Mouse (Mus musculus): ENCODE measurements around the gene 4921539E11Rik. TPM values are rescaled to one million over a fixed set of nuclear protein-coding genes. Genes with fewer than 3 reads are reported as not detected.

The 4921539E11Rik gene
- total RNA-seq (2021) = not detected
- long read RNA-seq, experiment 1, partial matches to known transcripts = 0 of 1 reads
- long read RNA-seq, experiment 1, other reads (novel, unspliced or antisense) = 1 of 1 reads
- long read RNA-seq, experiment 2 = 0 reads

DNA sequence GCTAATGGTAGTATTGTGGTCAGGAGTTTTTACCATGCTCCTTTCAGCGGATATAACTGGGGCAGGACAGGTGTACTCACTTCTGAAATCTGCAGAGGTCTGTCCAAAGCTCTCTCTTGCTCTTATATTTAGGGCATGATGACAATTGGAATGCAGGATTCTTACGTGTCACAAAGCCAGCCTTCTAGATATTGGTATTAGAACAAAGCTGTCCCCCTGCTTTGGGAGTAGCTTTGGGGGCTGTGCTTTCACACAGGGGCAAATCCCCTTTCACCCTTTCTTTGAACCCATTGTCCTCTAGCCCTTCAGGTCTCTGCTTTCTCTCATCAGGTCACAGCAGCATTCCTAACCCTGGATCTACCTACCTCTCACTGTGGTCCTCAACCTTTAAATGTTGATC is at the start of gene 4921539E11Rik:
Gene 4921539E11Rik (minus strand): TSS at position 101 of the 400 bp plus-strand sequence.
- no peak for DNase-seq (ENCODE audit: low spot score in 2 of 2)

GRCm38 (mm10) chr4:103335134-103335533 is 44.5 kb upstream of the 4921539E11Rik start:
- DNase-seq (ENCODE audit: low spot score in 2 of 2) = no peak

- no peak for DNase-seq (ENCODE audit: low spot score in 2 of 2)
Measured at GRCm38 (mm10) chr4:103329348-103329747, 38.7 kb upstream of the 4921539E11Rik start.

- DNase-seq (ENCODE audit: low spot score in 2 of 2) = no peak
Measured at GRCm38 (mm10) chr4:103326994-103327393, 36.3 kb upstream of the 4921539E11Rik start.

- DNase-seq (ENCODE audit: low spot score in 2 of 2) = no peak
Measured at GRCm38 (mm10) chr4:103324688-103325451, 34.2 kb upstream of the 4921539E11Rik start.

- DNase-seq (ENCODE audit: low spot score in 2 of 2) = no peak
Measured at GRCm38 (mm10) chr4:103321461-103321860, 30.8 kb upstream of the 4921539E11Rik start.

- no peak for DNase-seq (ENCODE audit: low spot score in 2 of 2)
Measured at GRCm38 (mm10) chr4:103315861-103316260, 25.2 kb upstream of the 4921539E11Rik start.

DNA sequence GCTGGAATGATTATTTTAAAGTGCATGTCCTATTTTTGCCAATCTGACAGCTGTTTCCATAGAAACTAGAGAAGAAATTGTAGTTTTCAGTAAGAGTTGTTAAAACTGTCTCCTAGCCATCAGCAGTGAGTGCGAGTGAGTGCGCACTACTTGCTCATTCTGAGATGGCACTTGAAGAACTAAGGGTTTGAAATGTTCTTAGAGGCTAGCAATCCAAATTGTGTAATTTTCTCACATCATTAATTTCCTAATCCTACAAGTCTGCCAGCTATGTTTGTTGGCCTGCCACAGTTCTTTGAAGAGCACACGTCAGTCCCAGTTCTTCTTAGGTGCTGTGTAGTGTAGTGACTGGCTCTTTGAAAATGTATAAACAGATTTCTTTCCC is 23.9 kb upstream of the 4921539E11Rik start:
- DNase-seq (ENCODE audit: low spot score in 2 of 2) = no peak

DNA sequence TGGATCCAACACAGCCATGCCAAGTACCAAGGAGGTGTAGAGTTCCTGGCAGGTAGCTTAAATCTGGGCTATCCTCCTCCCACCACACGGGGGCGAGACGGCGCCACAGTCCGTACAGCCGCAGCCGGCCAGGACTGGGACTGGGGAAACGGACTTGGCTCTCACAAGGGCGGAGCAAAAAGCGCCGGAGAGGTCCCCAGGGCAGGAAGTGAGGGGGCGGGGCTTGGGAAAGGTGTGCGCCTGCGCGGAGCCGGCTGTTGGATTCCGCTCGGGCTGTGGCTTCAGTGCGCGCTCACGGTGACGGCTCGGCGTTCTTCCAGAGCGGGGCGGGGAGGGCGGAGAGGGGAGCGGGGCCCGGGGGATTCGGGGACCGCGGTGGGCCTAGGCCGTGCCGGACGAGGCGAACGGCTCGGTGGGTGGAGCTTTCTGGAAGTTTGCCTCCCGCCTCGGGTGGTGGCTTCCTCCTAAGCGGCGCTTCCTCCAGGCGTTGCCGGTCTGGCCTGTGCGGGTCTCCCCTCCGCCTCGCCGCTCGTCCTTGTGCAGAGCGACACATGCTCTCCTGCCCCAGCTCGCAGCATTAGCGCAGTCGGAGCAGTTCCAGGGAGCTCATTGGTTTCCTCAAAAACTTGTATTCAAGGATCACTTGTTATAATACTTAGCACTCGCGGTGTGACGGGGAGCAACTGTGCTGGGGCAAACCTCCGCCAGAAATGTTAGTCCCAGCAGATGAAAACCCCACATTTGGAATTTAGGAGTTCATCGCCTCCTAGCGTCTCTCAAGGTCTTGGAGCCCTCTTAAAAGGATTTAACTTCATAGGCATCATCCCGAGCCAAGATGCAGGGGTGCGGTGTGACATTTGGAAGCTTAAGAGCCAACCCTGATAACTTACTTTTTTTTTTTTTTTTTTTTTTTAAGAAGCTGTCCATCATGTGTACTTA is 23.2 kb upstream of the 4921539E11Rik start, which contains the start of gene Oma1:
Gene Oma1 (plus strand): TSS at position 226 of the 939 bp plus-strand sequence.
- peak; percentile 98 to 99 for DNase-seq (ENCODE audit: low spot score in 2 of 2)

- DNase-seq (ENCODE audit: low spot score in 2 of 2) = no peak
Measured at GRCm38 (mm10) chr4:103303851-103304250, 13.2 kb upstream of the 4921539E11Rik start.

DNA sequence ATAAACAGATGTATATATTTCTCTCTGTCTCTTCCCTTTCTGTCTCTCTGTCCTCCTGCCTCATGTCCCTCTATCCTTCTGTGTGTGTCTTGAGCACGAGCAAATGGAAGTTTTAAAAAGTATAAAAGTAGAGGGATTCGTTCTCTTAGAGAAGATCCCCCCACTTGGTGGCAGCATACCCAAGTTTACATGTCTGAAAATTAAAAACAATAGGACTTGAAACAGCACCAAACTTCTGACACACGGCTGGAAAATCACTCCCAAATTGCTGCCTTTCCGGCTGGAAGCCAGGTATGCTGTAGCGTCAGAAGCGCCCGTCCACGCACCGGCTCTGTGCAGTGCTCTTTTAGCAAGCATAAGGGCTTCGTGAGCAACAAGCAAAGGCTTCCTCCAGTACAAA is 8.7 kb upstream of the 4921539E11Rik start:
- DNase-seq (ENCODE audit: low spot score in 2 of 2) = peak in 1 of 2 experiments; percentile 29

GRCm38 (mm10) chr4:103288342-103288741 is 2.3 kb downstream of the 4921539E11Rik start:
- no peak for DNase-seq (ENCODE audit: low spot score in 2 of 2)

DNA sequence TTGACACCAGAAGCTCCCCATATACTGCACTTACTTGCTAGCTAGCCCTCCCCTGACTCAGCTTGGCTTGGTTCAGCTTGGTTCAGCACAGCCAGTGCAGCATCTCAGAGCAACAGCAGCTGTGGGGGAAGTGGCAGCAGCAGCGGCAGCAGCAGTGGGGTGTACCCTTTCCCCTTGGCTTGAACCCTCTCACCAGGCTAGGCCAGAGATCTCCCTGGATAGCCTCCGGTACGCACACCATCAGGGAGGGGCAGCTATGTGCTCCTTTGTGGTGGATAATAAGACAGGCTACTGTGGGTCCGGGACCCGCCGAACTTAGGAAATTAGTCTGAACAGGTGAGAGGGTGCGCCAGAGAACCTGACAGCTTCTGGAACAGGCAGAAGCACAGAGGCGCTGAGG is 17.6 kb downstream of the 4921539E11Rik start:
- no peak for DNase-seq (ENCODE audit: low spot score in 2 of 2)

GRCm38 (mm10) chr4:103269336-103269735 is 21.3 kb downstream of the 4921539E11Rik start:
- no peak for DNase-seq (ENCODE audit: low spot score in 2 of 2)

- no peak for DNase-seq (ENCODE audit: low spot score in 2 of 2)
Measured at GRCm38 (mm10) chr4:103265166-103265565, 25.5 kb downstream of the 4921539E11Rik start.

- no peak for DNase-seq (ENCODE audit: low spot score in 2 of 2)
Measured at GRCm38 (mm10) chr4:103263812-103264396, 26.8 kb downstream of the 4921539E11Rik start.

DNA sequence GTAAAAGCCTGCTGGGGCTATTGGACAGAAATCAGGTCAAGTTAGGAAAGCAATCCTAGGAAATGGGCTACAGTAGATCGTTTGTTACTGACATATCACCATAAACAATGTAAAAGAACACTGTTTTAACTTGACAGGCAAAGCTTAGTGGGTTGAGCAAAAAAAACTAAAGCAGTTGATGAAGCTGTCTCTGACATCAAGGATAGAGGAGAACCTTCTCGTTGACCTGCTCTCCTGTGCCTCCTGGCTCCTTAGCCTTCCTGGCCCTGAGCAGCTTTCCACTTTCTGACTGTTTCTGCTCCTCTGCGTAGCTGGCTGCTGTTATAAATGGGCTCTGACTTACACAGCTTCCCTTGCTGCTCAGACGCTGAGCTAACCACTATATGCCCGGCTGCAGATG is 27.3 kb downstream of the 4921539E11Rik start:
- no peak for DNase-seq (ENCODE audit: low spot score in 2 of 2)

GRCm38 (mm10) chr4:103258817-103259216 is 31.8 kb downstream of the 4921539E11Rik start:
- DNase-seq (ENCODE audit: low spot score in 2 of 2) = no peak

GRCm38 (mm10) chr4:103253846-103254245 is 36.8 kb downstream of the 4921539E11Rik start:
- no peak for DNase-seq (ENCODE audit: low spot score in 2 of 2)

GRCm38 (mm10) chr4:103249436-103250085 is 41.1 kb downstream of the 4921539E11Rik start:
- no peak for DNase-seq (ENCODE audit: low spot score in 2 of 2)

GRCm38 (mm10) chr4:103247813-103248212 is 42.9 kb downstream of the 4921539E11Rik start:
- no peak for DNase-seq (ENCODE audit: low spot score in 2 of 2)

All from gastrocnemius, postnatal 4 days (tissue).